Mouse (Mus musculus) ES-CJ7 (cell line): ENCODE measurements at regions not wholly inside any gene's neighbourhood (a gene's known extent, or its start where the extent isn't known, plus 50 kb on each side); places are given as distances from the start of the nearest gene placed in this dataset.

Experiments used
- DNase-seq: peaks from one replicate; pipeline ENCODE4 v3.0.0; 2011; ENCODE audit warnings: low read depth, low spot score

DNA sequence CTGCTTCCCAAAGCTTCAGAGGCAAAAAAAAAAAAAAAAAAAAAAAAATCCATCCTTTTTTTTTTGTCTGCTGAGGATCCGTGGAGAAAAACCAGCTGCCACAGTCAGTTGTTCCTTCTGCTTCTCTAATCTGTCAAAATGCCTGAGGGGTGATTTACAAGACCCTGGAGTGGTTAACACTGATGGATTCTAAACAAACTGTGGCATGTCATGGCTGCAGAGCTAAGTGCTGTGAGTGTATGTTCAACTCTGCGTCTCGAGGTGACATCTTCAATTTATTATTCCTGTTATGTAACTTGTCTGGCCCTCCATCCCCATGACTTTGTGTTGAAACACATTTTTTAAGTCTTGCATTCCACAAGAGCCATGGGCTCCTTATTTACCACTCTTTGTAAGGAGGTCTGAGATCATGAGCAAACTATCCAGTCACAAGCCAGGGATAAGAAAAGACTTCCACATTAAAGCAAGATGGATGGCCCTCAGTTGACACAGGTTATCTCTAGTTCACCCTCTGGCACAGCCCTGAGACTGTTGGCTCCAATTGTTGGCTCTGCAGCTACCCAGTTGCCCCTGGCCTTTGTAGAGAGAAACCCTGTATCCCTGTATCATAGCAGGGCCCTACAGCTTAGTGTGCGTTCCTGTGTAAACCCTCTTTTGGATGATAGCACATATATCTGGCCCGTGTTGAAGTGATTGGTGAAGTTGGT, 153.6 kb downstream of the Thbs2 start:
- DNase-seq = no peak

DNA sequence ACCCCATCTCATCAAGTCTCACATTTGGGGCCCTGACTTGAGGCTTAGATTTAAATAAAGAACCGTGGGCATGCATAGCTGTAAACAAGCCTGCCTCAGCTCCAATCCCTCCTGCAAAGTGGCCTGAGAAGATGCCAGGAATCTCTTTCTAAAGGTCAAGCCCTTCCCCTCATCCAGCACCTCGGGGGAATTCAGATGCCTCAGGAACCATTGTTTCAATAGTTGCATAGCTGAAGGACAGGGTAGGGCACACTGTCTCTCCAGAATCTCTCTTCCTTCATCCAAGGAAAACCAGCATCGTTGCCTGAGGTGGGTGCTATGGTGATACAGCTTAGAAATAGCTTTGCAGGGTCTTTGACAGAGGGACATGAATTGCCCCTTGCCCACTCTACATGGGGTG, 154.4 kb downstream of the Thbs2 start:
- peak; percentile 46 for DNase-seq

DNA sequence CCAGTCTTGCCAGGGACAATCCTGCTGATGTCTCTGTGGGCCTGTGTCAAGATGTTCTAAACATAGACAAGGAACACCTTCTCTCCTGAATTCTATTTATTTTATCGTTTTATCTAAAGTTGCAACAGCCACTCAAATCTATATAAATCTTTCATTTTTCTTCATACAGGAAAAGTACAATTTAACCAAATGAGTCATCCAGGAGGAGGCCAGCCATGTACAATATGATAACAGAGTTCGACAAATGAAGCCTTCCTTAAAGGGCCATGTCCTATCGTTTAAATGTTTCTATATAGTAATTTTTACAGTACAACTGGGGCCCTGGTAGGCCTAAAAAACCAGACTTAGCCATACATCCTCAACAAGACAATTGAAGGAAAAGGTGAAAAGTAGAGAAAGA, 154.8 kb downstream of the Thbs2 start:
- DNase-seq = no peak

DNA sequence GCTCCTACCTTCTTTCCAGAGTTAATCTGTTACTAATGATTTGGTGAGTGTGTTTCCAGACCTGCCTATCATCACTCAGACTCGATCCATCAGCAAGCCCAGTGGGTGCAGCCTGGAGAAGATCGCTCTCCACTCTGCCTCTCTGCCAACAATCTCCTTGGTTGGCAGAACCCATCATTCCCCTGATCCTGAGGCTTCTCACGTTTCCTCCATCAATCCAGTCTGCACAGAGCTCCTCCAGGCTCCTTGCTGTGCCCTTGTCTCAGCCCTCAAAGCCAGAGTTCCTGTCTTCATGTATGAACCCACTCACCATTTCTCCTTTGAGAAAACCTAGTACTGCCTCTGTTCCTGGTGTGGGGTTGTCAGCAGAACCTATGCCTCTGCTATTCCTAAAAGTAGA, 155.5 kb downstream of the Thbs2 start:
- no peak for DNase-seq

DNA sequence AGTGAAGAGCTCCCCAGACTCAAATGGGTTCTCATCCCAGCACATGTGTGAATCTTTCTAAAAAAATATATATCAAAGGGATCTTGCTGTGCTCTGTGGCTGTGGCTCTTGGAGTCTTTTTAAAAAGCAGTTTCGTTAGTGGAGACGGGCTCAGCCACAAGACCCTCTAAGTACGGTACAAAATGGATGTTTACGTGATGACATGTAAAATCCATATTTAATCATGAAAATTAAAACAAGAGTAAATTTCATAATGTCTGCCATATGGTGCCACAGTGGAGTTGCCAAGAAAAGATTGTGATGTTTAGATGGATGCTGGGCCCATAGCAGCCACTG, 161.1 kb downstream of the Thbs2 start:
- no peak for DNase-seq

DNA sequence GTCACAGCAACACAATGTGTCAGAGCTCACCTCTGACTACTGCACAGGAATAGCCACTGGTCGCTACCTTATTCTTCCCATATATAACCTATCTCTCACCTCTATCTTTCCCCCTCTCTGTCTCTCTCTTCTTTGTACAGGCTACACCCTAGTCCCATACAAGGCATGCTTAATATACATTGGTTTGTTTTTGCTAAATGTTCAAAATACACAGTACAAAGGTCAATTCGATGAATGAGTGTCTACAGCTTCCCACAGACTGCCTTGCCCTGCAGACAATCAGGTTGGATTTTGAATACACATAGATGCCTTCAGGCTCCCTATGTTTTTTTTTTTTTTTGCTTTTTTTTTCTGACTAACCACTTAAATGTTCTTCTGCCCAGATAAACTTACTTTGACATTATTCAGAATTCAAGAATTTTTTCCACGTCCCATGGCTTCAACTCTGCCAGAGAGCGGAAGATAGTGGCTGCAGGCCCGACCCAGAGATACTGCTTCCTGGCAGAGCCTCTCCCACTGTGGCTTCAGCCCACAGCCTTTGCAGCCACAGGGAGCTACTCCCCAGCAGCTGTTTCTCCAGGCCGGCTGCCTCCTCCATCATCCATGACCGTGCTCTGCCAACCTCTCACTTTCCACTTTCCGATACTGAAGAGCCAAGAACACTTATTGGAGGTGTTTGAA, 161.6 kb downstream of the Thbs2 start:
- DNase-seq = no peak

DNA sequence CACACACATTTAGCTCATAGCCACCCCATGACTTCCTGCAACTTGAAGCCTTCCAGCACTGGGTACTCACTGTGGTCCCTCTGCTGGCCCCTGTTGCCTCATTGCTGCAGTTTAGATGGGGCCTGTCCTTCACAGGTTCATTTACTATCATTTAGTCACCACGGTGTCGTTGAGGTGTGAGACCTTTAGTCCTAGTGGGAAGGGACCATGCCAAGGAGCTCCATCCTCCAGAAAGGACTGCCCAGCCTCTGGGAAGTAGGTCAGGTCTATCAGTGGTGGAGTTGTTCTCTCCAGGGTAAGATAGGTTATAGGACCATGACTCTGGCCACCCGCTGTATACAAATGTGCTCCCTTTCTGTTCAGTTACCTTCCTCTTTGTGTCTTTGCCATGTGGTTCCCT, 162.2 kb downstream of the Thbs2 start:
- no peak for DNase-seq

DNA sequence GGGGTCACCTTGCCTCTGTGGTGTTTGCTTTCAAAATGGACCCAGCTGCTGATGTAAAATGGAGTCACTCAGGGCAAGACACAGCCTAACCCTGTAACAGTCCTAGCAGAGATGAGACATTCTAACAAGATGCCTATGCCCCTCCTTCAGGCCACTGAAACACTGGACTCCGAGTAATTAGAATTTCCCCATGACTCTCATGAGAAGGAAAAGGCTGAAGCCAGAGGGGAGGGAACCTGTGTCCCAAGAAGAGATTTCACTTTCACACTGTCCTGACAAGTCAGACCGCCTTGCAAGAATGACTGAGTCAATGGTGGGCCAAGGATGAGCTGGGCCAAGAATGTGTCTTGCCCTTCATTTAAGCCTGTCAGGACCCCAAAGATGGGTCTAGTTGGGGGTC, 166.3 kb downstream of the Thbs2 start:
- DNase-seq = no peak

DNA sequence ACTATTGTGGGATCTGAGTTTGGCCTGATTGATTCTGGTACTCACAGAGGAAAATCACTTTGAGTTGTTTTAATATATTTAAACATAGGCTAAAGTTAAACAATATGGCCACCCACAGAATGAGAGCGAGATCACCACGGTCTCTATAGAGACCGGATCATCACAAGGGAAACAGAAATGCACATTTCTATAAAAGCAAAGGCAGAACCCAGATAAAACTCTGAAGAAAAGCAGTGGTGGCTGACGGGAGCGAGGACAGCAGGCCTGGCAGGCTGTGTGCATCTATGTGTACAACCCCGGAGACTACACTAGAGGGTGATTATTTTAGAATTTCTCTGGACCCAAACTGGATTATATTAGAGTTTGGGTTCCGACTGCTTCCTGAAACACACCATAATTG, 168.8 kb downstream of the Thbs2 start:
- DNase-seq = no peak

DNA sequence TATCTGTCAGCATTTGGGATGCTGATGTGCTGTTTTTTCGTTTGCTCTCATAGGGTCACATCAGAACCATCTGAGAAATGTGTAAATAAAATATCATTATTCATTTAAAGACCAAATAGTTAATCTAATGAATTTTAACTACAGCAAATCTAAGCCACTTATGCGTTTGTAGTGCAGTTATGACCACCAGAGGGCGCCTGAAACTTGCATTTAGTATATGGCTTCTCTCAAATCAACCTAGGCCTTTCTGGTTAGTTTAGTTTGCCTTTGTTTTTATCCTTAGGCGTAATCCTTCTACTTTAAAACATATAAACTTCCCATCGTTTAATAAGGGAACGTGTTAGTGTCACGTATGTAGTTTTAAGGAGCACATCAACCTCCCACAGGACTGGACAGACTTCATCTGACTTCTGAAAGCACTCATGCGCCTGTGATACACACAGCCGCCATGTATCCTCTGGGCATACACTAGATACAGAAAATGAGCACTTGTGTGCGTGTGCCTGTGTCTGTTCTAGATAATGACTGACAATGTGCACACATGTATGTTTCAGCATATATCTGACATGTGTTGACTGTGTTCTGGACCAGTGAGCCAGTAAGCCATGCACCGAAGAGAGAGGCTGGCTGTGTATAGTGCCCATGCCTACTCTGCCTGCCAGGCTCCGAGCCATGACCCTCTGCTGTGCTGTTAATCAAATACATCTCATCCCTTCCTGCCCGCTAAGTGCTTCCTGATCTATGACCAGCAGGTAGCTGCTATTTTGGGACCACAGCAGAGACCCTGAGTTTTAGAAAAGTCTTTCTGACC, 169.4 kb downstream of the Thbs2 start:
- DNase-seq = peak; percentile 64

DNA sequence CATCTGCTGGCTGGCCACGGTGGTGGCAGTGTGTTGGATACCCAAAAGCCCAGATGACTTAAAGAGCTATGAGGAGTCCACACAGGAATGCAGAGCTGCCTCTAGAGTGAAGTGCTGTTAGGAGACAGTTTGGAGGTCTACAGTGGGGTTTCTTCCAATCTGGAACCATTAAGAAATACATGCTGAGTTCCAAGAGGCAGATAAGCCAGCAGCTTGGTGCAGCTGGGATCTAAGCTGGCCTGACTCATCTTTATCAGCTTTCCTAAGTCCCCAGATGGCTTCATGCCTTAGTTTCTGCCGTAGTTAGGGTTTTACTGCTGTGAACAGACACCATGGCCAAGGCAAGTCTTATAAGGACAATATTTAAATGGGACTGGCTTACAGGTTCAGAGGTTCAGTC, 172.0 kb downstream of the Thbs2 start:
- no peak for DNase-seq

DNA sequence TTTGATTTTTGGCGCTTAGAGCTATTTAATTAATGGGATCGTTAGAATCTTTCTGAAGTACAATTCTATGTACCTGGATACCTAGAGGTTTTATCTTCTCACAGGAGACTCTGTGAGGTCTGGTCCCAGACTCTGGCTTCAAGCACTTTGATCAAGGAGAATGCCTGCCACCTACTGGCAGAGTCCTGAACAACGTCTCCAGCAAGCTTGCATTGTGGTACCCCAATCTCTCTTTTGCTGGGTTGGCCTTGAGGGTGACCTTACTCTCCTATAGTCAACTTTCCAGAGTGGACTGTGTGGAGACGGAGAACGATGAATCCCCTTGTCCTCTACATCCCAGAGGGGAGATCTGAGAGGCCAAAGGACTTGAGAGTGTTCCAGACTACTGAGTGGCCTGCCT, 173.5 kb downstream of the Thbs2 start:
- peak; percentile 74 for DNase-seq

DNA sequence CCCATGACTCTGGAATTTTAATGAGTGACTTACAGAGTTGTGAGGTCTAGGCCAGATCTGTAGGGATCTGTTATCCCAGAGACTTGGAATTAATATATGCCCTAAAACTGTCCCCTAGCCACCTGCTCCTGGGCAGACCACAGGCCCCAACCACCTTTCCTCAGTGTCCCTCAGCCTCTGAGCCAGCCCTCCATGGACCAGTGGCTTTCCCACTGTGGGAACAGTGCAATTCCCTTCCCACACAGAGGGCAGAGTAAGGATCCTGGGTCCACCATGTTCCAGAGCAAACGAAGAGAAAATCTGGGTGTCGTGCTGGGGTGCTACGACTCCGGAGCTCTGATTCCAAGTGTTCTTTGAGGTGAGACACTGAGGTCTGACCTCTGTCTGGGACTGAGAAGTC, 174.7 kb downstream of the Thbs2 start:
- DNase-seq = no peak

DNA sequence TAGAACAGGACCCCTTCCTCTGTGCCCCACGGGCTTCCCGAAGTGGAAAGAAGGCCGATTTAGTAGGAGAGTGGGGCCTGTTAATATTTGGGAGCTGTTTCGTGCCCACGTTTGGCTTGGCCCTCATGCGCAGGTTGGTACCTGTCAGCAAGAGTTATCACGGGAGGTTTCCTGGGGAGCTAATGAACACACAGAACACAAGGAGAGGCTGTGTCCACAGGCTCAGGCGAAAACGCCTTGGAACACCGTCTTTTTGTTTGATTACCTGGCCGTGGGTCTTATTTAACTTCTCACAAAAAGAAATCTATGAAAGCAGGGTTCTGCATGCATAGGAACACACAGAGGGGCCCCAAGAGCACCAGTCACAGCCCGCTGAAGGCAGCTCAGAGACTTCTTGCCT, 175.8 kb downstream of the Thbs2 start:
- DNase-seq = no peak

DNA sequence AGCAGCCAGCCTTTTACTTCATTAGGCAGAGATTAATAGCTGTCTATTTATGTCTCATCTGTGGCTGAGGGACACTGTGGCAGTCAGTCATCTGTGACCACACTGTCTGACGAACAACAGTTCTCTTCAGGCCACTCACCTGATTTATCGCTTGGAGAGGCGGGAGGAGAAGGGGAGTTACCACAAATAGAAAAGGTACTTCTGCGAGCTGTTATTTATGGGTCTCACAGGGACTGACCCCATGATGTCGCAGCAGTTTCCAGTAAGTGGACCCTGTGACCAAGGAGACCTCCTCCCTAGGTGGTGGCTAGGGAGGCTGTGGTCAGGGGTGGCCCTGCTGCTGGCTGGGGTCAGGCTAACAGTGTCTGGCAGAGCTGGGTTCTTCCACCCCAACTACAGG, 176.7 kb downstream of the Thbs2 start:
- DNase-seq = no peak

DNA sequence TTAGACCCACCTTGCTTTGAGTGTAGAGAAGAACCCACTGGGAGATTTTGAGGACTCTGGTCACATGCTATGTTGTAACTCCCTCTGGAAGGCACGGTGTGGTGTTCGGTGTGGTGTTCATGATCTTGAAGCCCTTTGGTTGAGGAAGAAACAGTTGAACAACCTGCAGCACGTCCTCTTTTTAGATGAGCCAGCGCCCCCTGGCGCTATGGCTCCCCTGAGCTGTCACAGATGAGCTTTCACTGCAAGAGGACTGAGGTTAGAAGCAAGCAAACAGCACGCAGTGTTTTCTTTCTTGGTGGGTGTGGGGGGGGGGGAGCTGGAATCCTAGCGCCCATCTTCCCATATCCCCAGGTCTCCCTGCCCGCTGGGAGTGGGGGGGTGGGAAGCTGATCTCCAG, 177.9 kb downstream of the Thbs2 start:
- DNase-seq = peak; percentile 41

DNA sequence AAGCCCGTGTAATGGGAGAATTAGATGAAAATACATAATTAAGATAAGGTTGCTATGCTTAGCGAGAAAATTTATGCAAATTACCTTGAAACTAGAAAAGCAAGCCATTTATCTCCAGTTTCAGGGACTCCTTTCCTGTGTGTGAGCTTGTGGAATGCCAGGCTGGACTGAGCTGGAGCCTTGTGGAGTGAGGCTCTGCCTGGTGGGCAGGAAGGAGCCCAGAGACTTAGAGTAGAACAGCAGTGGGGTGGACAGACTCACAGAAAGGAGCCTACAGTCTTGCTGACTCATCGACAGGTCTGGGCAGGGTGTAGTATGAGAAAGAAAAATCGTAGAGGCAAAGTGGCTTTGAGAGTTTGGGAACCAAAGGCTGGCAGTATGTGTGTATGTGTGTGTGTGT, 180.6 kb downstream of the Thbs2 start:
- no peak for DNase-seq

DNA sequence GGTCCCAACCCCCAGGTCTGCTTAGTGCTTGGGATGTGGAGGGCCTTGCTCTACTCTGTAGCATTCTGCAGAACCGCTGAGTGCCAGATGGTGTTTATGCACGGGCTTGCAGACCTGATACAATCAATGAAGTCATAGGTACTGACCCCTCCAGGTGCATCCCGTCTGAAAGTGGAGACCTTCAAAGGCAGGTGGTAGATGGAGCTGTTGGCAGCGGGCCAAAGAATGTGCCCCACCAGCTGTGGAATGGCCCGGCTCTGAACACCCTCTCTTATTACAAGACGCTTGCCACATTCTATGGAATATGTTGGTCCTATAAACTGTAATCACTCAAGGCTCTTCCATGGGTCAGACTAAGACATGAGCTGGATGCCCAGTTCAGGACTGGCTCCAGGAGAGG, 183.5 kb downstream of the Thbs2 start:
- DNase-seq = no peak

DNA sequence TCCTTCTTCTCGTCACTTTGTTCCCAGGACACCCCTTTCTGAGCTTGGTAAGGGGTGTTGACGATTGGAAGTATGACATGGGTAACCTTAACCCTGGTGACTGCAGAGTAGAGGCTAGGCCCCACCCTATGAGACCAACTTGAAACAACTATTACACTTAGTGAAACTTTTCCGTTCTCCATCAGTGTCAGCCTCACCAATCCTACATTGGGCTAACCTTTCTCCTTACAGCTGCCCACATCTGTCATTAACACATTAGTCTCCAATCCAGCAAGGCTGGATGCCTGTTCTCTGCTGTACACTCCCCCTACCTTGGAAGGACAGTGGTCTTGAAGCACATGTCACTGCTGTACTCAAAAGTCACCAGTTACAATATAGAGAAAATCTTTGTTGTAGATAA, 186.9 kb downstream of the Thbs2 start:
- DNase-seq = no peak

DNA sequence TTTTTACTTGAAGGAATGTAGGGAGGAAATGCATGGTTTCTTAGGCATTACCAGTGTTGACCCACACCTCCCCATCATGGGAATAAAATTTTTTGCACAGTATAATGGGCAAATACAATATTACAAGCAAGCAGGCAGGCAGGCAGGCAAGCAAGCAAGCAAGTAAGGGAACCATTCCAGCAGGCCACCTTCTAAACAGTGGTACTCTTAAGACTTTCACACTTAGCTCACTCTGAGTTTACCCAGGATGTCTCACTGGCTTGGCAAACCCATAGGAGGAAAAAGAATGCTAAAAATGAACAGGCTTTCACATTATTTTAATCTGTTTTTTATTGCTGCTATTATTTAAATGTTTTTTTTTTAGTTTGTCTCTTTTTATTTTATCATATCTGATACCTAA, 187.9 kb downstream of the Thbs2 start:
- DNase-seq = no peak

DNA sequence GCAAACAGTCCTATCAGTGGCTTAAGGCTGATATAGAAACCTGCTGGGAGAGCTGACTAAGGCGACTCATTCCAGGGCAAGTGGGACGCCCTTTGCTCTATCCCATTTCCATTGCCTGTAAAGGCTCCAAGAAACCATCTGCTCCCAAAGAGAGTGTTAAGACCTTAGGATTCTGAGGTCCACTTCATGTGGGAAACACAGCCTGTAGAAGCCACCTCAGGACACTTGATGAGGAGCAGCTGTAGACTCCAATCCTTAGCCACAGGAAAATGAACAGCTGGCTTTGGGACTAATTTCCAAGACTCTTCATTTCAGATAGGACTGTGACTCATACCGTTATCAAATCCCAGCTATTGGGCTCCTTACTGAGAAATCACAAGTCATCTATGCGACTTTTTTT, 188.6 kb downstream of the Thbs2 start:
- DNase-seq = no peak

DNA sequence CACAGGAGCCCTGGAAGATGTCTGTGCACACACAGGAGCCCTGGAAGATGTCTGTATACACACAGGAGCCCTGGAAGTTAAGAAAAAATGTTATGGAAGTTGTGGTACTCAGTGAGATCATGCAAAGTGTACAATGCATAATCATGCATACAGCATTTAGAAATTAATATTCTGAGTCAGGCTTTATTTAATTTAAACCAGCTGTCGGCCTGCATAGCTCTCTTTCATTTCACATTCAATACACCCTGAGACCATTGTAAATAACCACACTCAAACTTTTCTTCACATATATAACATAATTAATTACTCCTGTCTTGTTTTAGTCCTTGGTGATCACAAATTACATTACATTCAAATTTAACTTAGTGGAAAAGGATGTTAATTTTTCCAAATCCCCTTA, 190.4 kb downstream of the Thbs2 start:
- DNase-seq = no peak

DNA sequence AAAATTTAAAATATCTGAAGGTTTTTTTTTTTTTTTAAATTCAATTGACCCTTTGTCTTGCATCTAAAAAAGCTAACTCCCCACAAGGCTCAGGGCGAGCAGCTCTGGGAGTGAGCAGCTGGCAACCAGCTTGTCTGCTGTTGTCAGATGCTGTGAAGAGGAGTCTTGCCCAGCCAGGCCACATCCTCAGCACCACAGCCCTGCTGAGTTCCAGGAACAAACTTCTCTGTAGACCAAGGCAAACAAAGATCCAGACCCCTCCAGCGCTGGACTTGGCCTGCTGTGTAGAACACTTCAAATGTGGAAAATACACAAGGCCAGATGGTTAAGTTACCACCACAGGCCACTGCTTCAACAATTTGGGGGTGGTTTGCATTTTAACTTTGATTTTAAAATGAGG, 192.7 kb downstream of the Thbs2 start:
- DNase-seq = no peak
